Mouse (Mus musculus) embryonic fibroblast, embryonic 13.5 days (primary cell): ENCODE results near the gene Efna4.

ENCODE experiments used
- CTCF ChIP-seq: IDR thresholded peaks from 2 replicates; pipeline ENCODE4 v1.5.1; 2011; ENCODE audit warnings: mild to moderate bottlenecking, control low read depth, low read length, moderate library complexity, borderline replicate concordance; ENCODE audit not compliant: insufficient read depth
- POLR2A ChIP-seq: IDR thresholded peaks from 2 replicates; pipeline ENCODE4 v1.6.1; 2011; ENCODE audit warnings: low read depth, mild to moderate bottlenecking, control low read depth, low read length, moderate library complexity

DNA sequence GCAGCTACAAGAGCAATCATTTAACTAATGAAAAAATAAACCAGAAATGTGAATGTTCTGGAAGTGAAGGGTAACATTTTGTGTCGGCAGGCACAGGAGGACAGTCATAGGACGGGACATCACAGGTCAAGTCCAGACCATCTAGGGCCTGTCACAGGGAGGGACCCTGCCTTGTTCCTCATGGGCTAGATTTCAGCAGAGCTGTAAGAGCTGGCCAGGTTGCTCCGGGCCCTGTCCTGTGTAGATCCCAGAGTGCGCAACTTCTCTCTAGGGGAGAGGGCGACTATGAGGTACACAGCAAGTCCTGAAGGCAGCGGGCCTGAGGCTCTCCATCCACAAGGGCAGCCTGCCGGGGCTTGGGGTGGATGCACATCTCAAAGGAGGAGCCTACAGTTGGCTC, 23.8 kb upstream of the Efna4 start, which contains the start of gene Dcst2:
- TF ChIP-seq CTCF (no peak), POLR2A (no peak)
